ENCODE assay signal across 9 mouse cellular contexts in genomic region chr9:123367636-123368035, GRCm38 (mm10). TPM values are rescaled to one million over a fixed set of nuclear protein-coding genes. Genes with fewer than 3 reads are reported as not detected.
DNase-seq lines count a peak whose midpoint lies in the region; ATAC-seq and TF ChIP-seq lines count a peak whose summit lies in the region.
"Had no signal": no experiment of that assay in that cellular context is flagged by ENCODE, and none has a peak within 500 bp of the region (broad histone marks: within the 10 kb centered on the region; RNA-seq: fewer than 3 reads in every experiment).

No protein-coding gene starts in this region.

- H3K4me3 ChIP-seq in heart, adult 2 months: no peak overlapping the region
- peak overlapping the region; percentile 80 for H3K4me3 ChIP-seq in G1E (ENCODE audit: low read depth, low read length)
- peak overlapping the region; percentile 76 for H3K4me3 ChIP-seq in hindbrain, embryonic 10.5 days

- no peak overlapping the region for H3K9ac ChIP-seq in heart, adult 2 months (ENCODE audit: low read depth, low read length)

- intact Hi-C loops in heart, adult 2 months (cut with DNase I): loop anchor here (5.0 to 10.0 kb wide), 3 partner anchors 110 to 213 kb away; partner anchors contain the start of genes Clec3b and Sacm1l

- TF ChIP-seq POLR2A in heart, adult 2 months (IDR thresholded peaks at IDR 0.05; ENCODE audit: insufficient read depth, low read depth, low read length): no peak

- no peak for DNase-seq in heart, adult 2 months
- DNase-seq in heart, postnatal 4 days: no peak
- DNase-seq in G1E (ENCODE audit: low spot score): no peak
- DNase-seq in hindbrain, embryonic 10.5 days (ENCODE audit: low spot score): no peak
- DNase-seq in right cerebral cortex, postnatal 36 days (ENCODE audit: low spot score in 2 of 2): no peak
- DNase-seq in adrenal gland, postnatal 14 days: no peak
- DNase-seq in cerebellum, postnatal 25 days: no peak
- DNase-seq: gastrocnemius, postnatal 36 days had no signal

- TF ChIP-seq EP300 in heart, adult 2 months (IDR thresholded peaks at IDR 0.05; ENCODE audit: insufficient read depth, low read depth, low read length): no peak

- H3K4me1 ChIP-seq in heart, adult 2 months (ENCODE audit: control insufficient read depth, insufficient read depth, low read length): peaks cover 2% of the 10 kb centered on the region; the same call in 1 of the 2 replicates
- H3K4me1 ChIP-seq in G1E (ENCODE audit: insufficient read depth, low read depth, low read length): peaks cover 16% of the 10 kb centered on the region
- peaks cover 23% of the 10 kb centered on the region for H3K4me1 ChIP-seq in hindbrain, embryonic 10.5 days (replicated peaks)

- H3K27me3 ChIP-seq in heart, adult 2 months (ENCODE audit: control insufficient read depth, insufficient read depth, low read length): no peaks in the 10 kb centered on the region
- H3K27me3 ChIP-seq in G1E (ENCODE audit: insufficient read depth, low read length): peaks cover 3% of the 10 kb centered on the region; the same call in 1 of the 2 replicates
- H3K27me3 ChIP-seq in hindbrain, embryonic 10.5 days (ENCODE audit: insufficient read depth, poor library complexity, severe bottlenecking): no peaks in the 10 kb centered on the region

- no peaks in the 10 kb centered on the region for H3K79me2 ChIP-seq in heart, adult 2 months (replicated peaks; ENCODE audit: control insufficient read depth, insufficient read depth, low read length)

- TF ChIP-seq CTCF in heart, adult 2 months (IDR thresholded peaks at IDR 0.05): peak; percentile 20; the same call in 1 of the 2 replicates
- no peak for TF ChIP-seq CTCF in G1E (IDR thresholded peaks at IDR 0.05; ENCODE audit: low read depth, low read length)

- ATAC-seq in G1E (ENCODE audit: extremely low read depth, insufficient number of reproducible peaks, low FRiP score, poor library complexity, severe bottlenecking): no peak
- ATAC-seq in megakaryocyte-erythroid progenitor cell, adult 5-6 weeks (replicated peaks; ENCODE audit: low FRiP score, low TSS enrichment, poor library complexity, severe bottlenecking): peak; percentile 41; the same call in 1 of the 2 replicates

- H3K9me3 ChIP-seq in G1E (replicated peaks): no peaks in the 10 kb centered on the region
- H3K9me3 ChIP-seq in hindbrain, embryonic 10.5 days: no peaks in the 10 kb centered on the region

- H3K36me3 ChIP-seq in heart, adult 2 months (ENCODE audit: control insufficient read depth, insufficient read depth, low read length): no peaks in the 10 kb centered on the region
- H3K36me3 ChIP-seq in G1E (replicated peaks): peaks cover 26% of the 10 kb centered on the region
- peaks cover 13% of the 10 kb centered on the region for H3K36me3 ChIP-seq in hindbrain, embryonic 10.5 days

- no peak overlapping the region for H3K27ac ChIP-seq in heart, adult 2 months
- peak overlapping the region; percentile 88 for H3K27ac ChIP-seq in hindbrain, embryonic 10.5 days

RNA-seq across cellular contexts. Expression of gene Lars2, which starts 0.9 kb away (rescaled TPM):
- total RNA-seq in heart, adult 2 months (2021): 100 to 1,000 TPM; 147 to 397 TPM
- 906 and 1,534 TPM in 2 replicates for polyA plus RNA-seq in heart, adult 2 months (2012; rRNA removed)
- 10 to 100 TPM; 50.8 to 52.3 TPM for total RNA-seq in heart, postnatal 4 days (2021)
- total RNA-seq in G1E (2014; fragmentation: Nextera tagmentation) (8,852 and 13,100 TPM in 2 replicates), G1E (2017) (24.7 and 33.7 TPM in 2 replicates)
- polyA plus RNA-seq in G1E (2012): 12.3 and 33.6 TPM in 2 replicates
- polyA plus RNA-seq in hindbrain, embryonic 10.5 days (2016; fragmentation: Nextera tagmentation; extraction: Ambion mirVana): 736 TPM in 2 replicates
- total RNA-seq in megakaryocyte-erythroid progenitor cell, adult 5-6 weeks (2014; fragmentation: Nextera tagmentation): 9,051 and 22,399 TPM in 2 replicates
- total RNA-seq in megakaryocyte-erythroid progenitor cell, adult 5-6 weeks (2017): 83.4 and 123 TPM in 2 replicates
- 79.5 and 81.4 TPM in 2 replicates for total RNA-seq in adrenal gland, postnatal 14 days (2021)
